Mouse (Mus musculus): ENCODE measurements around the gene Psmb3.

DNA sequence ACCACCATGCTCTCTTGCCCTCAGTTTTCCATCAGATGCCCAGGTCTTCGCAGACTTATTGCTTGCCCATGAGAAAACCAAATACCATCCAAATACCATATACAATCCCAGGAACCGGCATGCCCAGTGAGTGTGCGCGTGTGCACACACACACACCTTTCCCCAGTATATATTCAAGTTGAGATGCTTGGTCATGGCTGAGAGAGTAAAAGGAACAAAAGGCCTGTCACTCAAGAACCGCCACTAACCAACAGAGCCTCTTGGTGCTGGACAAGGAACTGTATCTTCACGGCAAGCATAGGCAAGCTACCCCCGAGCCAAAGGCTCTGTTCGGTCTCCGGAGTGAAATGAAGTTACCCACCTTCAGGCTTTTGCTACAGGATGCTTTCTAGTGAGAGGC is 39.4 kb downstream of the Psmb3 start:
- TF ChIP-seq CTCF (conservative IDR thresholded peaks at IDR 0.05; ENCODE audit: low read length) (no peak), POU5F1 (IDR thresholded peaks at IDR 0.05; ENCODE audit: borderline replicate concordance, low read length) (no peak)
